ENCODE assay signal across 8 mouse cellular contexts in genomic region chr9:44488416-44488815, GRCm38 (mm10). TPM values are rescaled to one million over a fixed set of nuclear protein-coding genes. Genes with fewer than 3 reads are reported as not detected.
DNase-seq lines count a peak whose midpoint lies in the region; ATAC-seq and TF ChIP-seq lines count a peak whose summit lies in the region.

No protein-coding gene starts in this region.

- H3K27ac ChIP-seq in cerebellum, adult 2 months (ENCODE audit: insufficient read depth, low read length): peak overlapping the region; percentile 58
- H3K27ac ChIP-seq in heart, embryonic 16.5 days (ENCODE audit: low read length): peak overlapping the region; percentile 95
- H3K27ac ChIP-seq in limb, embryonic 14.5 days (replicated peaks; ENCODE audit: low read depth, low read length): peak overlapping the region; percentile 83
- peak overlapping the region; percentile 78 for H3K27ac ChIP-seq in neural tube, embryonic 15.5 days (replicated peaks)

- no peaks in the 10 kb centered on the region for H3K27me3 ChIP-seq in cerebellum, adult 2 months (ENCODE audit: control insufficient read depth, insufficient read depth, low read length)
- no peaks in the 10 kb centered on the region for H3K27me3 ChIP-seq in heart, embryonic 16.5 days (ENCODE audit: control insufficient read depth, insufficient read depth, low read length)
- no peaks in the 10 kb centered on the region for H3K27me3 ChIP-seq in limb, embryonic 14.5 days (ENCODE audit: control insufficient read depth, insufficient read depth, low read length)
- no peaks in the 10 kb centered on the region for H3K27me3 ChIP-seq in neural tube, embryonic 15.5 days (replicated peaks)

- no peak for ATAC-seq in cerebellum, adult (ENCODE audit: insufficient number of reproducible peaks, low FRiP score, low TSS enrichment)
- no peak for ATAC-seq in heart, embryonic 16.5 days (replicated peaks; ENCODE audit: extremely low read depth, insufficient read depth, low FRiP score)
- ATAC-seq in limb, embryonic 14.5 days (ENCODE audit: low FRiP score, low read depth): no peak
- ATAC-seq in neural tube, embryonic 15.5 days (ENCODE audit: low FRiP score): no peak

- H3K9ac ChIP-seq in heart, embryonic 16.5 days (ENCODE audit: low read length): peak overlapping the region; percentile 78
- peak overlapping the region; percentile 31; the same call in 1 of the 2 replicates for H3K9ac ChIP-seq in limb, embryonic 14.5 days (ENCODE audit: low read depth, low read length, severe bottlenecking)
- H3K9ac ChIP-seq in neural tube, embryonic 15.5 days (replicated peaks): peak overlapping the region; percentile 24; the same call in 1 of the 2 replicates

- H3K9me3 ChIP-seq in heart, embryonic 16.5 days (replicated peaks; ENCODE audit: control insufficient read depth, low read length): no peaks in the 10 kb centered on the region
- no peaks in the 10 kb centered on the region for H3K9me3 ChIP-seq in limb, embryonic 14.5 days (ENCODE audit: control insufficient read depth, low read length)
- no peaks in the 10 kb centered on the region for H3K9me3 ChIP-seq in neural tube, embryonic 15.5 days (replicated peaks)

- 9% methylated on average over 8 of the region's 8 CpGs for WGBS in cerebellum, adult 2 months
- WGBS in heart, embryonic 16.5 days: 14% methylated on average over 8 of the region's 8 CpGs
- 17% methylated on average over 7 of the region's 8 CpGs for WGBS in limb, embryonic 14.5 days
- WGBS in neural tube, embryonic 15.5 days: 24% methylated on average over 8 of the region's 8 CpGs

- peak overlapping the region; percentile 10 for H3K4me3 ChIP-seq in cerebellum, adult 2 months (replicated peaks; ENCODE audit: insufficient read depth, low read depth, low read length)
- H3K4me3 ChIP-seq in heart, embryonic 16.5 days (ENCODE audit: low read length): peak overlapping the region; percentile 96
- H3K4me3 ChIP-seq in limb, embryonic 14.5 days (replicated peaks; ENCODE audit: low read length): peak overlapping the region; percentile 97
- H3K4me3 ChIP-seq in neural tube, embryonic 15.5 days (replicated peaks): 0 out of 2 replicates have a peak overlapping the region, but pooled peaks have one; percentile 4

- peak overlapping the region; percentile 95 for H3K4me2 ChIP-seq in heart, embryonic 16.5 days (ENCODE audit: low read depth, low read length)
- peak overlapping the region; percentile 69 for H3K4me2 ChIP-seq in limb, embryonic 14.5 days (replicated peaks; ENCODE audit: low read depth, low read length, severe bottlenecking)
- H3K4me2 ChIP-seq in neural tube, embryonic 15.5 days: peak overlapping the region; percentile 98

- no peak for TF ChIP-seq POLR2A in cerebellum, adult 2 months (IDR thresholded peaks at IDR 0.05; ENCODE audit: borderline replicate concordance, insufficient read depth, low read length)
- TF ChIP-seq POLR2A in limb, embryonic 14.5 days (IDR thresholded peaks at IDR 0.05; ENCODE audit: borderline replicate concordance, extremely low read depth, insufficient read depth, insufficient read length): no peak

- no peak for TF ChIP-seq CTCF in cerebellum, adult 2 months (IDR thresholded peaks at IDR 0.05; ENCODE audit: borderline replicate concordance, insufficient read depth, low read depth, low read length)

- H3K4me1 ChIP-seq in cerebellum, adult 2 months (ENCODE audit: control insufficient read depth, insufficient read depth, low read length): peaks cover 75% of the 10 kb centered on the region
- peaks cover 94% of the 10 kb centered on the region for H3K4me1 ChIP-seq in heart, embryonic 16.5 days (ENCODE audit: control insufficient read depth, insufficient read depth, low read length)
- peaks cover 91% of the 10 kb centered on the region for H3K4me1 ChIP-seq in limb, embryonic 14.5 days (ENCODE audit: control insufficient read depth, insufficient read depth, low read length)
- peaks cover 92% of the 10 kb centered on the region for H3K4me1 ChIP-seq in neural tube, embryonic 15.5 days

- 0 out of 2 replicates have a peak, but pooled peaks cover 2% of the 10 kb centered on the region for H3K36me3 ChIP-seq in heart, embryonic 16.5 days (ENCODE audit: control insufficient read depth, insufficient read depth)
- peaks cover 16% of the 10 kb centered on the region for H3K36me3 ChIP-seq in limb, embryonic 14.5 days (ENCODE audit: control insufficient read depth, insufficient read depth, low read length)
- H3K36me3 ChIP-seq in neural tube, embryonic 15.5 days: no peaks in the 10 kb centered on the region

- DNase-seq in cerebellum, adult 2 months: no peak
- peak; percentile 76 for DNase-seq in adrenal gland, postnatal 14 days
- no peak for DNase-seq in limb, embryonic 14.5 days (ENCODE audit: low spot score)
- no peak for DNase-seq in spleen, postnatal 36 days (ENCODE audit: low spot score in 2 of 2)
- DNase-seq in urinary bladder, adult 2 months (ENCODE audit: low spot score): no peak

RNA-seq across cellular contexts. Expression of gene Bcl9l, which starts 5.8 kb away (rescaled TPM):
- polyA plus RNA-seq in cerebellum, adult 2 months (2012; rRNA removed): 22.0 and 22.3 TPM in 2 replicates
- total RNA-seq in adrenal gland, postnatal 14 days (2021): 59.3 and 61.7 TPM in 2 replicates
- polyA plus RNA-seq in heart, embryonic 16.5 days (2015; fragmentation: Nextera tagmentation; extraction: Ambion mirVana): 11.1 and 11.3 TPM in 2 replicates
- 41.2 and 53.7 TPM in 2 replicates for polyA plus RNA-seq in limb, embryonic 14.5 days (2012; rRNA removed)
- polyA plus RNA-seq in limb, embryonic 14.5 days (2014; fragmentation: Nextera tagmentation; extraction: Ambion mirVana): 20.5 and 22.7 TPM in 2 replicates
- 9.7 and 11.5 TPM in 2 replicates for polyA plus RNA-seq in neural tube, embryonic 15.5 days (2015; fragmentation: Nextera tagmentation; extraction: Ambion mirVana)
- polyA plus RNA-seq in urinary bladder, adult 2 months (2012; rRNA removed): 11.1 and 29.7 TPM in 2 replicates

RNA-seq across cellular contexts. Expression of gene Upk2, which starts 33.6 kb away (rescaled TPM):
- 0.13 TPM in 1 of 2 replicates, not detected in the other for polyA plus RNA-seq in cerebellum, adult 2 months (2012; rRNA removed)
- not detected in 2 replicates for total RNA-seq in adrenal gland, postnatal 14 days (2021)
- 0.50 TPM in 1 of 2 replicates, not detected in the other for polyA plus RNA-seq in heart, embryonic 16.5 days (2015; fragmentation: Nextera tagmentation; extraction: Ambion mirVana)
- 0.33 and 0.91 TPM in 2 replicates for polyA plus RNA-seq in limb, embryonic 14.5 days (2012; rRNA removed)
- 0.40 TPM in 1 of 2 replicates, not detected in the other for polyA plus RNA-seq in limb, embryonic 14.5 days (2014; fragmentation: Nextera tagmentation; extraction: Ambion mirVana)
- polyA plus RNA-seq in neural tube, embryonic 15.5 days (2015; fragmentation: Nextera tagmentation; extraction: Ambion mirVana): 0.73 TPM in 1 of 2 replicates, not detected in the other
- 788 and 1,023 TPM in 2 replicates for polyA plus RNA-seq in urinary bladder, adult 2 months (2012; rRNA removed)

RNA-seq across cellular contexts. Expression of gene Foxr1, which starts 47.5 kb away (rescaled TPM):
- not detected in 2 replicates for polyA plus RNA-seq in cerebellum, adult 2 months (2012; rRNA removed)
- not detected in 2 replicates for total RNA-seq in adrenal gland, postnatal 14 days (2021)
- not detected in 2 replicates for polyA plus RNA-seq in heart, embryonic 16.5 days (2015; fragmentation: Nextera tagmentation; extraction: Ambion mirVana)
- not detected in 2 replicates for polyA plus RNA-seq in limb, embryonic 14.5 days (2012; rRNA removed)
- polyA plus RNA-seq in limb, embryonic 14.5 days (2014; fragmentation: Nextera tagmentation; extraction: Ambion mirVana): not detected in 2 replicates
- polyA plus RNA-seq in neural tube, embryonic 15.5 days (2015; fragmentation: Nextera tagmentation; extraction: Ambion mirVana): 0.09 TPM in 1 of 2 replicates, not detected in the other
- polyA plus RNA-seq in urinary bladder, adult 2 months (2012; rRNA removed): 0.28 and 0.63 TPM in 2 replicates

Comparison
In these comparisons a context has a peak if more than half of its experiments do, and no peak if none do; other contexts are left out.
1. H3K4me3 ChIP-seq: peak in every context shown above with its lines; median percentile 97 in limb, embryonic 14.5 days; 96 in heart, embryonic 16.5 days; 10 in cerebellum, adult 2 months; 4 in neural tube, embryonic 15.5 days.
2. H3K9ac ChIP-seq: peak in every context shown above with its lines; median percentile 78 in heart, embryonic 16.5 days; 31 in limb, embryonic 14.5 days; 24 in neural tube, embryonic 15.5 days.
3. RNA of gene Upk2, which starts 33.6 kb away (polyA plus RNA-seq): 788 to 1,023 TPM in urinary bladder, adult 2 months; 0.33 to 0.91 TPM in limb, embryonic 14.5 days, 0.13 TPM in cerebellum, adult 2 months, 0.73 TPM in neural tube, embryonic 15.5 days and 0.50 TPM in heart, embryonic 16.5 days; every median in the first group is over 100 times any median in the second.
4. Peak in every context shown above with its lines, with median percentiles within 50 percentile points of each other: H3K27ac ChIP-seq and H3K4me2 ChIP-seq.